Mouse (Mus musculus): ENCODE results near the gene Smarca4. TPM values are rescaled to one million over a fixed set of nuclear protein-coding genes. Genes with fewer than 3 reads are reported as not detected.

Gene Smarca4
- total RNA-seq, 2 experiments from 2014 or later, result 122 to 123 TPM

DNA sequence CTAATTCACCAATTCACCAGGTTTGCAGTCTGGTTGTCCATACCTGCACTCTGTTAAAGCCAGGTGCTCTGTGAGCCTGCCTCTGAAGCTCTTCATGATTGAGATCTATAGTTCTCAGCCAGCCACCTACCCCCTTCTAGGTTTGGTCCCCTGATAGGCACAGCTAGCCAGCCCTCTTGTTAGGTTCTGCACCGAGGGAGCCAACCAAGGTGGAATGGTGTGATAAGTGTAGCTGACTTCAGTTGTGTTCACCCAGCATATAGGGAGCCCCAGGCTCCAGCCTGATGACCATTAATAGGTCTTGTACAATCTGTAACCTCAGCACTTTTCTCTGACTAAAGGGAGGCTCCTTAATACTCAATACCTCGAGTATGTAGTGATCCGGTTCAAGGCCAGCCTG lies 15.8 kb upstream of the Smarca4 start:
- no peak for DNase-seq (ENCODE audit: low spot score in 2 of 2)

DNA sequence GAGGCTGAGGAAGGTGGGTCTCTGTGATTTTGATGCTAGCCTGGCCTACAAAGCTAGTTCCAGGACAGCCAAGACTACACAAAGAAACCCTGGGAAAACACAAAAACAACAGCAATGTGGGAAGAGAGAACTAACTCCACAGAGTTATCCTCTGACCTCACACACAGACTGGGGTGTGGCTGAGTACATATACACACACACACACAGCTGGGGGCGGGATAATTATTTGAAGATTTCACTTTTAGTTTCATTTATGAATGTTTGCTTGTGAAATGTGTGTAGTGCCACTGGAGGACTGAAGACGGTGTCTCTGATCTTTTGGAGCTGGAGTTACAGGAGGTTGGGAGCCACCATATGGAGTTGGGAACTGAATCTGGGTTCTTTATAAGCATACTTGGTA lies 14.9 kb upstream of the Smarca4 start:
- no peak for DNase-seq (ENCODE audit: low spot score in 2 of 2)

DNA sequence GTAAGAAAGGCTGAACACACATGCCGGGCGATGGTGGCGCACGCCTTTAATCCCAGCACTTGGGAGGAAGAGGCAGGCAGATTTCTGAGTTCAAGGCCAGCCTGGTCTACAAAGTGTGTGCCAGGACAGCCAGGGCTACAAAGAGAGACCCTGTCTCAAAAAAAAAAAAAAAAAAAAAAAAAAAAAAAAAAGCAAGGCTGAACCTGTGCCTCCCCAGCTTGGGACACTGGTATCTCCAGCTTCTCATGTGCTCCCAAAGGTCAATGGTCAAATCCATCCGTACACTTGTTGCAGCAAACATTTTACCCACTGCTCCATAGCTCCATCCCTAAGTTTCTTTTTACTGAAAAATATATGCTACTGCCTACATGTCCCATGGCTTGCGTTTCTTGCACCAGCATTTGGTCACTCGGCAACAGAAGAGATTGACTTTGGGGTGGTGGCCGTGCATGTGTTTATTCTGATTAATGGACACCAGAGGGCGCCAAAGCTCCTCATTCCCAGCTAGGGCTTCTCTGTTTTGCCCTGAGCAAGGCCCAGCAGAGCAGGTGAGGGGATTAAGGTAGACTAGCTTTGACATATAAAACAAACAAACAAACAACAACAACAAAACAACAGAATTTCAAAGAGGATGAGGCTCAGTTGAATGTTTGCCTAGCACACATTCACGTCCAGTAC lies 14.1 kb upstream of the Smarca4 start:
- DNase-seq (ENCODE audit: low spot score in 2 of 2), result peak; percentile 72 to 75

DNA sequence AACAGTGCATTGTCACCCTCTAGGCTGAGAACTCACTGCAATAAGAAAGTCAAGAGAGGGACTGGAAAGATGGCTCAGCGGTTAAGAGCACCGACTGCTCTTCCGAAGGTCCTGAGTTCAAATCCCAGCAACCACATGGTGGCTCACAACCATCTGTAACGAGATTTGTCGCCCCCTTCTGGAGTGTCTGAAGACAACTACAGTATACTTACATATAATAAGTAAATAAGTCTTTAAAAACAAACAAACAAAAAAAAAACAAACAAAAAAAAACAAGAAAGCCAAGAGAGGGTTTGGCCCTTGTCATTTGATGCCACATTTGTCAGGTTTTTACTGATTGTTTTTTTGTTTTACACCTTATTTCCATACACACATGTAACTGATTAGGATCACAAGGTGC lies 11.8 kb upstream of the Smarca4 start:
- no peak for DNase-seq (ENCODE audit: low spot score in 2 of 2)

DNA sequence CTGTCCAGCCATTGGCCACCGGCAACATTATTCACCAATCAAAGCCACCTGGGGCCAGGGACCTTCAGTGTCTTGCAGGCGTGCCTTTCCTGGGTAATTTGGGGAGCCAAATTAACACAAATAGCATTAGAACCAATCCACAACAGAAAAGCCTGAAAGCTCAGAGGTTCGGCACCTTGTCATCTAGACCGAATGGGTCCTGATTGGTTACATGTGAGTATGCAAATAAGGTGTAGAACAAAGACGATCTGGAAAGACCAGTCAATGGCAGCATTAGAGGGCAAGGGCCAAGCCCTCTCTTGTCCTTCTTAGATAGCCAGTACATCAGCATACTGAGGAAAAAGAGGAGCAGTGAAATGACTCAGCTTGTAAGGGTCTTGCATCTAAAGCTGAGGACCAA lies 10.1 kb upstream of the Smarca4 start:
- no peak for DNase-seq (ENCODE audit: low spot score in 2 of 2)

DNA sequence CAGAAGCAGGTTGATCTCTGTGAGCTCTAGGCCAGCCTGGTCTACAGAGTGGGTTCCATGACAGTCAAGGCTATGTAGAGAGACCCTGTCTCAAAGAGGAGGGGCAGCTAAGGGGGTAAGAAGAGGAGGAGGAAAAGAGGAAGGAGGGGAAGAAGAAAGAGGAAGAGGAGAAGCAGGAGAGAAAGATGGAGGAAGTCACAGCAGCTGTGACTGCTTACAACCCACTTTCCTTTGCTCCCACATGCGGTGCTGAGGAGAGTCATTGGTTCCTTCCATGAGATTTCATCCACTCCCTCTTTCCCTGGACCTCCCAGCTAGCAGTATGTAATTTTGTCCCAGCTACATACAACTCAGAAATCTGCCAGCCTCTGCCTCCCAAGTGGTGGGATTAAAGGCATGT lies 9.3 kb upstream of the Smarca4 start:
- DNase-seq (ENCODE audit: low spot score in 2 of 2), result no peak

DNA sequence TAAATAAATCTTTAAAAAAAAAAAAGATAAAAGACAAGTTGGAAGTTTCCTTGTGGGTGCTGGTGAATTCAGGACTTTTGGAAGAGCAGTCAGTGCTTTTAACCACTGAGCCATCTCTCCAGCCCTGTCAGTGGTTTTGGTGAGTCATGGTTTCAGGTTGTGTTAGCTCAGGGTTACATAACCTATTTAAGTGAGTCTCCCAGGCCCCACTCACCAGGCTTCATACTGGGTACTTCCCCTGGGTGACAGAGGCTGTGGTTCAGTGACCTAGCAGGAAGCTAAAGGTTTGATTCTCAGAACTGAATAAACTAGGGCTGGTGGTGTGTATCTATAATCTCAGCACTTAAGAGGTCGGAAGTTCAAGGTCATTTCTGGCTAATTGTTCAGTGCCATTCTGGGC lies 6.1 kb upstream of the Smarca4 start:
- DNase-seq (ENCODE audit: low spot score in 2 of 2), result no peak

DNA sequence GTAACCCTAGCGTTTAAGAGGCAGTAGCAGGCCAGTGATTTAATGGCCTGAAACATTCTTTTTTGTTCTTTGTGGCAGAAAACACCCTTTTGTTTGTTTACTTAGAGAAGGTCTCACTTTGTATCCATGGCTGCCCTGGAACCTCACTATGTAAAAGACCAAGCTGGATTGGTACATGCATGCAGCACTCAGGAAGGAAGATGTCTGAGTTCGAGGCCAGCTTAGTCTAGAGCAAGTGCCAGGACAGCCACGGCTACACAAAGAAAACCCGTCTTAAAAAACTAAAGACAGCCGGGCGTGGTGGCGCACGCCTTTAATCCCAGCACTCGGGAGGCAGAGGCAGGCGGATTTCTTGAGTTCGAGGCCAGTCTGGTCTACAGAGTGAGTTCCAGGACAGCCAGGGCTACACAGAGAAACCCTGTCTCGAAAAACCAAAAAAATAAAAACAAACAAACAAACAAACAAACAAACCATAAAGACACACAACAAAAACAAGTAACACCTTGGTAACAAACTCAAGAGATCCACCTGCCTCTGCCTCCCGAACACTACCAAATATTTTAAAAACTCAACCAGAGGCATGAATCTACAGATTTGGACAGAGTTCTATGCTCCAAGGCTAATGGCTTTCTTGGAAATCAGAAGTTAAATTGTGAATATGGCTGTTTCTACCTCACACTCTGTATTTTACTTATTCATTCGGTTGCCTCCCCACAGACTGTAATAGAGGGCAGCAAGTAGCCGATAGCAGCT lies 929 bp upstream of the Smarca4 start:
- no peak for DNase-seq (ENCODE audit: low spot score in 2 of 2)

DNA sequence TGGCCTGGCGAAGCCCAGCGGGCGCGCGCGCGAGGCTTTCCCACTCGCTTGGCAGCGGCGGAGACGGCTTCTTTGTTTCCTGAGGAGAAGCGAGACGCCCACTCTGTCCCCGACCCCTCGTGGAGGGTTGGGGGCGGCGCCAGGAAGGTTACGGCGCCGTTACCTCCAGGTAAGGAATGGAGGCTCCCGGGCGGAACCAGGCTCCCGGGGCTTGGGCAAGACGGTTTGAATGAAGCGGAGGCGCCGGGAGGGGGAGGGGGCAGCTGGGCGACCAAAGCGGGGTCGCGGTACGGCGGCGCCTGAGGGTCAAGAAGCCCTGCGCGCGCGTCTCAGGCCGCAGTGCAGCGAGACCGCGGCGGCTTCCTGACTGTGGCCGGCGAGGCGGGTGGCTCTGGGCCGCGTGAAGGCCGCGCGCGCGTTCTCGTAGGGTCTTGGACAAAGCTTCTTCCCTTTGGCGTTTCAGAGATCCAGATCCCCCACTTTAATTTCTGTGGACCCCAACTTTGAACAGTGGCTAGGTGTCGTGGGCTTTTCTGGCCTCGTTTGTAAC lies 338 bp downstream of the Smarca4 start:
- DNase-seq (ENCODE audit: low spot score in 2 of 2), result peak; percentile 86 to 91

DNA sequence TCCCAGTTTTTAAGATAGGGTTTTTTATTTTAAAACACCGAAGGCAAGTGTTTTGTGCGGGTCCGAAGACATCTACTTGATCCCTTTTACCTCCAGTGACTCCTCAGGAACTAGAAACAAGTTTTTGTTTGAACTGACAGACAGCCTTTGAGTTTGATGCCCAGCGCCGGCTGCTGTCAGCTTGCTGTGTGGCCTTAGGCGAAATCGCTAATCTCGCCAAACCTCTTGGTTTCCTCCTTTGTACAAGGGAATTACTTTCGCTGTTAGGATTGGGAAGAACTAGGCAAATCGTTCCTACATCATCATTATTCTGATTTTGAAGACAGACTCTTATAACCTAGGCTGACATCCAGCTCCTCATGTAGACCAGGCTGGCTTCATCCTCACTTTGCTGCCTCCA lies 1.1 kb downstream of the Smarca4 start:
- DNase-seq (ENCODE audit: low spot score in 2 of 2), result peak in 1 of 2 experiments; percentile 30

DNA sequence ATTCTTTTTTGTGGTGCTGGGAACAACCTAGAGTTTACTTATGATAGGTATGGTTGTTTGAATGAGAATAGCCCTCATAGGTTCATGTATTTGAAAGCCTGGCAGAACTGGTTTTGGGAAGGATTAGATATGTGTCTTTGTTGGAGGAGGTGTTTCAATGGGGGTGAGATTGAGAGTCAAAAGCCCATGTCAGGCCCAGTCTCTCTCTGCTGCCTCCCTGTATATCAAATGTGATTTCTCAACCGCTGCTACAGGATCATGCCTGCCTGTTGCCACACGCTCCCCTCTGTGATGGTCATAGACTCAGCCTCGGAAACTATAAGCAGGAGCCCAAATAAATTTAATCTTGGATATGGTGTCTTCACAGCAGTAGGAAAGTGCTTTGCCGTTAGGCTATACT lies 4.3 kb downstream of the Smarca4 start:
- DNase-seq (ENCODE audit: low spot score in 2 of 2), result no peak

DNA sequence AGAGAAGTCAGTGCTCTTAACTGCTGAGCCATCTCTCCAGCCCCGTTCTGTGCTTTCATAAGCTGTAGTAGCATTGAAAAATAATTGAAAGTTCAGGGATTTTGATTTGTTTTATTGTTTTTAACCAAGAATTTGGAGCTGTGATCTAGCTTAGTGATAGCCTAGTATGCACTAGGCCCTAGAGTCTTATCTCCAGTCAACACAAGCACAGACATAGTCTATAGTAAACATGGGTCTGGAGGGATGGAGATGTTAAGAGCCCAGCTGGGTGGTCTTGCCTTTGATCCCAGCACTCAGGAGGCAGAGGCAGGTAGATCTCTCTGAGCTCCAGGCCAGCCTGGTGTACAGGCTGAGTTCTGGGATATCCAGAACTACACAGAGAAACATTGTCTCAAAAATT lies 6.7 kb downstream of the Smarca4 start:
- DNase-seq (ENCODE audit: low spot score in 2 of 2), result no peak

DNA sequence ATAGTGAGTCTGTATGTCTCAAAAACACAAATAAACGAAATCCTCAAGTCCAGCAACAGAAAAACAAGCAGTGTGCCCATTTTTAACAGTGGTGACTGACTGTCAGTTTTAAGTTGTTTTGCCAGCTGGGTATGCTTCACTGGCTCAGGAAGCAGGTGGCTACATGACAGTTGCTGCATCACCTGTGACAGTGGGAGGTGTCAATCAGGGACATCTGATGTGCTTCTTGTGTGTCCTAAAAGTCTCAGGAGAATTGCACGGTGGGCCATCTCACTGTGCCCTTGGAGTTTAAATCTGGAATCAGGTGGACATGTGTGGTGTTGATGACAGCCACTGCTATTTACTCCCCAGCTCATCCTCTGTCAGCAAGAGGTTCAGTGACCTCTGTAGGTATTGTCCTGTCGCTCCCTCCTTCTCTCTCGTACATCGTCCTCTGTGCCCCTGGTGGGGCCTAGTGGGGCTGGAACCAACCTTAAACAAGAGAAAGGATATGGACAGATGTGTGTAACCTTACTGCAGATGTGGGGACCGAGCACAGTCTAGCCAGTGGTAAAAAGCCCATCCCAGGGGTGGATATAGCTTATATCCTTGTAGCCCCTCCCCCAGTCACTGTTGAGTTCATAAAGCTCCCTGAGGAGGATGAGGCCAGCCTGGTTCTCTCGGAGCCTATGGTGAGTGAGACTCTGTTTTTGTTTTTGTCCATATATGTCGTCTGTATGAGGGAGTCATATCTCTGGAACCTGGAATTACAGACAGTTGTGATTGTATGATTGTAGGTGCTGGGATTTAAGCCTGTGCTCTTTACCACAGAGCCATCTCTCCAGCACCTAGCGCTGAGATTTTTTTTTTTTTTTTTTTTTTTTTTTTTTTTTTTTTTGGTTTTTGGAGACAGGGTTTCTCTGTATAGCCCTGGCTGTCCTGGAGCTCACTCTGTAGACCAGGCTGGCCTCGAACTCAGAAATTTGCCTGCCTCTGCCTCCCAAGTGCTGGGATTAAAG lies 9.7 kb downstream of the Smarca4 start:
- DNase-seq (ENCODE audit: low spot score in 2 of 2), result no peak

DNA sequence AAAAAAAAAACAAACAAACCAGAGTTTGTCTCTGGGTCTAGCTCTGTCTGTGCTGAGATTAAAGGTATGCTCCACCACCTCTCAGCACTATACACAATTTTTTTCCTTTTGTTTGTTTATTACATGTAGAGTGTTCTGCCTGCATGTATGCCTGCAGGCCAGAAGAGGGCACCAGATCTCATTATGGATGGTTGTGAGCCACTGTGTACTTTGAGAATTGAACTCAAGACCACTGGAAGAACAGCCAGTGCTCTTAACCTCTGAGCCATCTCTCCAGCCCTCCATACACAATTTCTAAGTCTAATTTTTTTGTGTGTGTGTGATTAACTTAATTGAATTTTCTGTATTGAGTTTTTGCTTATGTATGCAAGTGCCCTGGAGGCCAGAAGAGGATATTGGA lies 10.6 kb downstream of the Smarca4 start:
- DNase-seq (ENCODE audit: low spot score in 2 of 2), result no peak

DNA sequence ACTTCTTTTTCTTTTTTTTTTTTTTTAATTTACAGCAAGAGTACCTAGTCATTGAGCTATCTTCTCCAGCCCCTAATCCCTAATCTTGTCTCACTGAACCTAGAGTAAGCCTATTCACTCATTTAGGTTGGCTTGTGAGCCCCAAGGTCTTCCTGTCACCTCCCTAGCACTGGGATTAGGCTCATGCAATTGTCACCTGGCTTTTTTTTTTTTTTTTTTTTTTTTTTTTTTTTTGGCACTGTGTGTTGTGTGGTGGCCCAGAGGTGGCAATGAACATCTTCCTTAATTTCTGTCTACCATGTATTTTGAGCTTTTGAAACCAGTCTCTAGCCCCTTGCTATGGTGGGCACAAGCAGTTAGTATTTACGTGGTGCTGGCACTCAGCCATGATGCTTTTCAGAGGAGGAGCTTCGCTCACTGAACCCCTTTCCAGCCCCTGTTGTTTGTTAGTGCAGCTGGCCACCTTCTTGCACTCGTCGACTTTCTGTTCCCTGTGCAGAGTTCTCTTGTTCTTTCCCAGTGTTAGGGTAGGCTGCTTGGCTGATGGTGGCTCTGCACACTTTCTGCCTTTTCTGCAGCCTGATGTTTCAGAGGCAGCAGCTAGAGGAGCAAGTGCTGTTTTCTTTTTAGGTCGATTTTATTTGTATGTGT lies 11.3 kb downstream of the Smarca4 start:
- no peak for DNase-seq (ENCODE audit: low spot score in 2 of 2)

DNA sequence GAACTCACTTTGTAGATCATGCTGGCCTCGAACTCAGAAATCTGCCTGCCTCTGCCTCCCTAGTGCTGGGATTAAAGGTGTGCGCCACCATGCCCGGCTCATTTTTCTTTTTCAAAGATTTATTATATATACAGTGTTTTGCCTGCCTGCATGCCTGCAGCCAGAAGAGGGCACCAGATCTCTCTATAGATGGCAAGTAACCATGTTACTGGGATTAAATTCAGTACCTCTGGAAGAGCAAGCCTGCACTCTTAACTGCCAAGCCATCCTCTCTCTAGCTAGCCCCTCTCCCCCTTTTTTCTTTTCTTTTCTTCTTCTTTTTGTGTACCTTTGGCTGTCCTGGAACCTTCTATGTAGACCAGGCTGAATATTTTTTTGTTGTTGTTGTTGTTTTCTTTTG lies 14.7 kb downstream of the Smarca4 start:
- peak; percentile 34 to 51 for DNase-seq (ENCODE audit: low spot score in 2 of 2)

DNA sequence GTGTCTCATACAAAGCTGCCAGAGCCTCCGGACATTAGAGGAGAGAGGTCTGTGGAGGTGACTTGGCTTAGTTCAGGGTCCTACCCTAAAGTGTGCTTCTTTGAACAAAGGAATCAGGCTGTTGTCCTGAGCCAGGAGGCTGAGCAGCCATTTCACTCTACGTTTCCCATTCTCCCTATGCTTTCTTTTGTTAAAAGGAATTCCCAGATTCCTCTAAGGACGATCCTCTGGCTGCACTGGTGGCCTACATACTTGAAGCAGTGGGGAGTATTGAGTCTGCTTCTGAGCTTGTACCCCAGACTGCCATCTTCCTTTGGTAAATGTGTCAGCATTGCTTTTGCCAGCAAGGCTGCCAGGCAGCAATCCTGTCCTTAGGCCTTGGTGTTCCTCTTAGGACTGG lies 17.1 kb downstream of the Smarca4 start:
- DNase-seq (ENCODE audit: low spot score in 2 of 2), result no peak

DNA sequence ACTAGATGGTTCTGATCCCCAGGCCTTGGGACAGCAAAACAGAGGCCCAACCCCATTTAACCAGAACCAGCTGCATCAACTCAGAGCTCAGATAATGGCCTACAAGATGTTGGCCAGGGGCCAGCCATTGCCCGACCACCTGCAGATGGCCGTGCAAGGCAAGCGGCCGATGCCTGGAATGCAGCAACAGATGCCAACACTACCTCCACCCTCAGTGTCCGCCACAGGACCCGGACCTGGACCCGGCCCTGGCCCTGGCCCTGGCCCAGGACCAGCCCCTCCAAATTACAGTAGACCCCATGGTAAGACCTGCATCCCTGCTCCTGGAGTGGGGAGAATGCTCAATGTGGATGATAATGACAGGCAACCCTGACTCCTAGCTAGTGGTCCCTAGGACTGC lies 19.7 kb downstream of the Smarca4 start:
- peak in 1 of 2 experiments; percentile 34 for DNase-seq (ENCODE audit: low spot score in 2 of 2)

DNA sequence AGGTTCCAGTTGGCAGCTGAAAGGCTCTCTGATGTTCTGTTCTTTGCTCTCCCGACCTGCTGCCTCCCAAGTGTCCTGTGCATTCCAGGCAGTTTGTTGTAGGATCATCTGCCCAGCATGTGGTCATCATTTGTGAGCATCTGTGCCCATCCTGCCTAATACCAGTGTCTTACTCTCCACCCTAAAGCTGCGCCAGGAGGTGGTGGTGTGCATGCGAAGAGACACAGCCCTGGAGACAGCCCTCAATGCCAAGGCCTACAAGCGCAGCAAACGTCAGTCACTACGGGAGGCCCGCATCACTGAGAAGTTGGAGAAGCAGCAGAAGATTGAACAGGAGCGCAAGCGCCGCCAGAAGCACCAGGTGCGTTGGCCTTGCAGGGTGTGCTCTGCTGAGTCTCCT lies 23.1 kb downstream of the Smarca4 start:
- DNase-seq (ENCODE audit: low spot score in 2 of 2), result no peak

DNA sequence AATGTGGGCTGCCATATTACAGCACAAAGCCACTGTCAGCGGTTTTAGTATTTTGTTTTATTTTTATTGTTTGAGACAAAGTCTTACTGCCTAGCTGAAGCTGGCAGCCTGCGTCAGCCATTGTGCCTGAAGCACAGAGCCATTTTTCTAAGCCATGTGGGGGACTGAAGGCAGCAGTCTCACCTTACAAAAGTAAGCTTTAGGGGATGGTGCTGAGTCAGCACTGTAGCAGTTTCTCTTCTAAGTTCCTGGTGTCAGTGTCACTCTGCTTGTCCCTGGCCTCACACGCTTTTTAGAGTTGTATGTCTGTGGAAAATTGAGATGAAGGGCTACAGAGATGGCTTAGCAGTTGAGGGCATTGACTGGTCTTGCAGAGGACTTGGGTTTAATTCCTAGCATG lies 30.4 kb downstream of the Smarca4 start:
- no peak for DNase-seq (ENCODE audit: low spot score in 2 of 2)

DNA sequence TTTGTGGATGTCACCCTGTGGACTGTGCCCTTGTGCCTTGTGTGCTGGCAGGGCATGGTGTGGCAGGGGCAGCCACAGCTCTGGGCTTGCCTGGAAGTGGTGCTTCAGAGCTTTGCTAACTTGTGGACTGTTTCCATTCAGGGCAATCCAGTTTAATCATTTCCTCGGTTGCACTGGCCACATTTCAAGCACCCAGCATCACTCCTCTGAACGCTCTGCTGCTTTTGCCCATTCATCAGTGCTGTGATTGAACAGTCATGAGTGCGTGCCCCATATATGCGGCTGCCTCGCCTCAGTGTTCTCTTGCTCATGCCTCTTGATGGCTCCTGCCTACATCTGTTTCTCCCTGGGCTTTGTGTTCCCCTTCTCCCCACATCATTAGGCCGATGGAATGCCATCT lies 31.8 kb downstream of the Smarca4 start:
- DNase-seq (ENCODE audit: low spot score in 2 of 2), result no peak
